Mouse (Mus musculus): Measurements from ENCODE around the gene Magi2. TPM values are rescaled to one million over a fixed set of nuclear protein-coding genes. Genes with fewer than 3 reads are reported as not detected.

Gene Magi2
- polyA plus RNA-seq, 1 experiment, result 0.79 TPM

DNA sequence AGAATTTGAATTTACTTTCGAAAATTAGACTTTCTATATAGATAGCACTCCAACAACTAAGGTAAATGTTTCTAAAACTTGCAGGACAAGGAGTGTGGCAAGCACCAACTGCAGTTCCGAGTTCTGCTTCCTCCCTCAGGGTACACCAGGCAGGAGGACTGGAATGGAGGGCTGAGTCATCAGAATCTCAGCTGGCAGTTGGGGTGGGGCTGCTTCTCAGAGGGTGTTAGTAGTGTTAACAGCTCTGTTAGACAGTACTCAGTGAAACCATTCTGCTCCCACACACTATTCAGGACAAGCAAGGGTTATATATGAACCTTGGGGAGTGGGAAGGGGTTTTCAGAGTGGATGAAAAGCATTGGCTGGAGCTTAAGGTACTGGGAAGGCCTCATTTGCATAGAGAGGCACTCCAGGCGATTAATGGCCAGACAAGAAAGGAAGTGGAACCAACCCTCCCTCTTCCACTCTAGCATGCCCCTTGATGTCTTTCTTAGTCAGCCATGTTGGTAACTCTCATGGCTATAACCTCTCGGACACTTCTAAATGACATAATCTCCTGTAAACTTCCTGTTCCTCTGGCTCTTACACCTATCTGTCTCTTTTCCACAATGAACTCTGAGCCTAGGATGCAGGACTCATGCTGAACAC is 1402.2 kb downstream of the Magi2 start:
- Histone ChIP-seq H3K4me3 (ENCODE audit: extremely low read depth, insufficient read depth, insufficient read length) (no peak overlapping the region), H3K27me3 (ENCODE audit: control insufficient read depth, insufficient read depth, low read length) (no peaks in the 10 kb centered on the region), H3K27ac (ENCODE audit: insufficient read depth, low read length) (no peak overlapping the region), H3K4me1 (ENCODE audit: control insufficient read depth, insufficient read depth, insufficient read length) (no peaks in the 10 kb centered on the region), H3K36me3 (ENCODE audit: control insufficient read depth, insufficient read depth, low read length) (no peaks in the 10 kb centered on the region)
- TF ChIP-seq CTCF (IDR thresholded peaks at IDR 0.05; ENCODE audit: extremely low read depth, insufficient read depth, insufficient read length, insufficient replicate concordance) (no peak), POLR2A (IDR thresholded peaks at IDR 0.05; ENCODE audit: low read depth, low read length) (no peak)
- 63% methylated on average over 4 of the region's 4 CpGs for WGBS
- no peak for DNase-seq (ENCODE audit: low read depth in 1 of 2, low spot score in 2 of 2)

DNA sequence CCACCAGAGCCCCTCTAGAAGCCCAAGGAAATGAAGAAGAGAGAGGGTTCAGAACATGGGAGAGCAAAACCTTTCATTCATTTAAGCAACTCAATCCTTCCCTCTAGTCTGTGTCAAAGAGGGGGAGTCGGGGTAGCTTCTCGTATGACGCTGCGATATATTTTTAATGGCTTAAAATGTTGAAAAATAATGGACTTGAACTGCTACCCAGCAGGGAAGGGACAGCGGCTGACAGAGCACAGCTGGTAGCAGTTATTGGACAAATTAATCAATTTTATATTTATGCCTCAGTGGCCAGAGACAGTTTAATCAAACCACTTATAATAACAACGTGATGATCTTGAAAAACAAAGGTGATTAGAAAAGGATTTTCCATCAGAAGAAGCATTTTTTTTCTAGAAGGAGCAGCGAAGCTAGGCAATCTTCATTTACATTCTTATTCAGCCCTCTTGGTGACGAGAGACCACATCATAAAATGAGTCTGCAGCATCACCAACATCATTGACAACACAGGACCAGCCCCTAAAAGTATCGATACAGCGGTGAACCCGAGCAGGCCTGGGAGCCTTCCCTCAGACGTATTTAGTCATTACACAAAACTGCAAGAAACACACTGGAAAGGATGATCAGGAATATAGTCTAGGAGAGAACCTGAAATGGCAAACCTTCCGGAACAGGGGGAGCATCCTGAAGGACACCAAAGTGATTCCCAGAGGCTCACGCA is 1407.4 kb downstream of the Magi2 start:
- Histone ChIP-seq H3K27ac (ENCODE audit: insufficient read depth, low read length) (no peak overlapping the region), H3K4me1 (ENCODE audit: control insufficient read depth, insufficient read depth, insufficient read length) (no peaks in the 10 kb centered on the region), H3K27me3 (ENCODE audit: control insufficient read depth, insufficient read depth, low read length) (no peaks in the 10 kb centered on the region), H3K36me3 (ENCODE audit: control insufficient read depth, insufficient read depth, low read length) (no peaks in the 10 kb centered on the region), H3K4me3 (ENCODE audit: extremely low read depth, insufficient read depth, insufficient read length) (no peak overlapping the region)
- WGBS, result 88% methylated on average over 14 of the region's 14 CpGs
- DNase-seq (ENCODE audit: low read depth in 1 of 2, low spot score in 2 of 2), result no peak
- TF ChIP-seq CTCF (IDR thresholded peaks at IDR 0.05; ENCODE audit: extremely low read depth, insufficient read depth, insufficient read length, insufficient replicate concordance), result no peak
- no peak for TF ChIP-seq POLR2A (IDR thresholded peaks at IDR 0.05; ENCODE audit: low read depth, low read length)

DNA sequence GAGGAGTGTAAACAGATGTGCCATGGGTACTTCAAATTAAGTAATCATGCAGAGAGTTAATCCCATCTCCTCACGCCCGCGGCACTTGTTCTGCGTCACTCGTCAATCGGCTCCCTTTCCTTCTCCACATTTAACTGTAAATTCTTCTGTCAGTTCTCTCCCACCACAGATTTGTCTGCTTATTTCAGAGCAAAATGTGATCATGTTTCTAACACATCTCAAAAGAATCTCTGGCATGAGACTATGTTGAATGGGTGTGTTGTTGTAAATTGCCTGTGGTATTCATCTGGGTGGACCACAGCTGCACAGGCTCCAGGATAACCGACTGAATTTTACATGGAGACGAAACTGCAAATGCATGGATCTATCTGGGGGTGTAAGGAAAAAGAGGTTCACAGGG is 1408.0 kb downstream of the Magi2 start:
- no peaks in the 10 kb centered on the region for H3K36me3 ChIP-seq (ENCODE audit: control insufficient read depth, insufficient read depth, low read length)
- TF ChIP-seq POLR2A (IDR thresholded peaks at IDR 0.05; ENCODE audit: low read depth, low read length) (no peak), CTCF (IDR thresholded peaks at IDR 0.05; ENCODE audit: extremely low read depth, insufficient read depth, insufficient read length, insufficient replicate concordance) (no peak)
- DNase-seq (ENCODE audit: low read depth in 1 of 2, low spot score in 2 of 2), result no peak
- H3K27ac ChIP-seq (ENCODE audit: insufficient read depth, low read length), result no peak overlapping the region
- no peaks in the 10 kb centered on the region for H3K27me3 ChIP-seq (ENCODE audit: control insufficient read depth, insufficient read depth, low read length)
- no peaks in the 10 kb centered on the region for H3K4me1 ChIP-seq (ENCODE audit: control insufficient read depth, insufficient read depth, insufficient read length)
- H3K4me3 ChIP-seq (ENCODE audit: extremely low read depth, insufficient read depth, insufficient read length), result no peak overlapping the region
- WGBS, result 88% methylated on average over 8 of the region's 8 CpGs

DNA sequence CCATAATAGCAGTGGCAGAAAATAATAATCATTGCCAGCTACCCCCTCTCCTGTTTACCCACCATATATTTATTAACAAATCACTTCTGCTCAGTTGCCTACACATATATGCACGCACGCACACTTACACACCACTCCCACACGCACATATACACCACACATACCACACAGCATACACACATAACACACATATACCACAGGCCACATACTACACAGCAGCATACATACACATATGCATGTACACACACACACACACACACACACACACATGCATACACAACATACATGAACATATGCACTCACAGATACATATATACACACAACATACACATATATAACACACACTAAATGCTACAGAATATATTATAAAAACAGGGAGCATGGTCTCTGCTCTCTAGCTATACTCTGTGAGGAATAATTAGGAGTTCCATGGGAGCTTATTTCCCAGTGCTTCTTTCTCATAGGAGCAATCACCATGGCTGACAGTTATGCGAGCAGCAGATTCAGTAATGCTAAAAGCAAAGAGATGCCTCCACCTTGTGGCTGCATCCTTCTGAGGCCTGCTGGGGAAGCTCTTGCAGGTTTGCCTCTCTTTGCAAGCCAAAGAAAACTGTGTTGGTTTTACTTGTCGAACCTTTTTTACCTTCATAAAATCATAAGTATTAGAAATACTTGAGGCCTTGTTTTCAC is 1410.6 kb downstream of the Magi2 start:
- Histone ChIP-seq H3K4me3 (ENCODE audit: extremely low read depth, insufficient read depth, insufficient read length) (no peak overlapping the region), H3K36me3 (ENCODE audit: control insufficient read depth, insufficient read depth, low read length) (no peaks in the 10 kb centered on the region), H3K4me1 (ENCODE audit: control insufficient read depth, insufficient read depth, insufficient read length) (no peaks in the 10 kb centered on the region), H3K27me3 (ENCODE audit: control insufficient read depth, insufficient read depth, low read length) (no peaks in the 10 kb centered on the region), H3K27ac (ENCODE audit: insufficient read depth, low read length) (no peak overlapping the region)
- TF ChIP-seq POLR2A (IDR thresholded peaks at IDR 0.05; ENCODE audit: low read depth, low read length) (no peak), CTCF (IDR thresholded peaks at IDR 0.05; ENCODE audit: extremely low read depth, insufficient read depth, insufficient read length, insufficient replicate concordance) (no peak)
- 86% methylated on average over 5 of the region's 5 CpGs for WGBS
- no peak for DNase-seq (ENCODE audit: low read depth in 1 of 2, low spot score in 2 of 2)

DNA sequence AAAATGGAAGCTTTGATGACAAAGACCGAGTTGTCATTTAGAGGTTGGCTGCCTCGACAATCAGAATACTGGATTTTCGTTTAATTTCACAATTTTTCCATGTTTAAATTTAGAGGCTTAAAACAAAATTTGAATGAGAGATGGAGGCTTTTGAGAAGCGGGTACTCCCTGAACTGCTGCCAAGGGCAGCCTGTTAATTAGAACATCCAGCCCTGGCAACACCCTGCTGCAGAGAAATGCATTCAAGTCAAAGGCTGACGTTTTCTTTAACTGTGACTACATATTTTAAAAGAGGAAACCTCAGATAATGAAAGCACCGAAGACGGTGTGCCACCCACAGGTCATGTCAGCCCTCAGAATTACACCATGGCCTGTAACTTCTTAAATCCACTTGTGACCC is 1415.4 kb downstream of the Magi2 start:
- no peak for DNase-seq (ENCODE audit: low read depth in 1 of 2, low spot score in 2 of 2)
- Histone ChIP-seq H3K27me3 (ENCODE audit: control insufficient read depth, insufficient read depth, low read length) (no peaks in the 10 kb centered on the region), H3K27ac (ENCODE audit: insufficient read depth, low read length) (no peak overlapping the region), H3K4me1 (ENCODE audit: control insufficient read depth, insufficient read depth, insufficient read length) (no peaks in the 10 kb centered on the region), H3K4me3 (ENCODE audit: extremely low read depth, insufficient read depth, insufficient read length) (no peak overlapping the region), H3K36me3 (ENCODE audit: control insufficient read depth, insufficient read depth, low read length) (no peaks in the 10 kb centered on the region)
- WGBS, result 57% methylated on average over 7 of the region's 7 CpGs
- TF ChIP-seq POLR2A (IDR thresholded peaks at IDR 0.05; ENCODE audit: low read depth, low read length), result no peak

DNA sequence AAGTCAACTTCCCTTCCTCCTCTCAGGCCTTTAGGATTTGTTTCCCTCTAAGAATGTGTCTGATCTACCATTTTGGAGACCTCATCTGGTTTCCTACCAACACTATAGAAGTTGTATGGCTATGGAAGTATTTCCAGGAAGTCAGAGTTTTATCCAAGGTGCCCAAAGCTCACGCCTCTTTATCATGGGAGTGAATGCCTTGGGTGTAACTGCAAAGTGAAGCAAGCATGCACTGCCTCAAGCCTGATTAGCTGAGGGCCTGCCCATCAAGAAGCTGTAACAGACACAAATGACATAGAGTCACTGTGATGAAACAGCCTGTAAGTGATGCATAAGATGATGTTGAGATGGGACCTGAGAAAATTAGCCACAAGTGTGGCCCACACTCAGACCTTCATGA is 1416.9 kb downstream of the Magi2 start:
- 90% methylated on average over 1 of the region's 1 CpGs for WGBS
- Histone ChIP-seq H3K36me3 (ENCODE audit: control insufficient read depth, insufficient read depth, low read length) (no peaks in the 10 kb centered on the region), H3K4me3 (ENCODE audit: extremely low read depth, insufficient read depth, insufficient read length) (no peak overlapping the region), H3K4me1 (ENCODE audit: control insufficient read depth, insufficient read depth, insufficient read length) (no peaks in the 10 kb centered on the region), H3K27me3 (ENCODE audit: control insufficient read depth, insufficient read depth, low read length) (no peaks in the 10 kb centered on the region), H3K27ac (ENCODE audit: insufficient read depth, low read length) (no peak overlapping the region)
- TF ChIP-seq CTCF (IDR thresholded peaks at IDR 0.05; ENCODE audit: extremely low read depth, insufficient read depth, insufficient read length, insufficient replicate concordance), result no peak
- TF ChIP-seq POLR2A (IDR thresholded peaks at IDR 0.05; ENCODE audit: low read depth, low read length), result no peak
- DNase-seq (ENCODE audit: low read depth in 1 of 2, low spot score in 2 of 2), result no peak

DNA sequence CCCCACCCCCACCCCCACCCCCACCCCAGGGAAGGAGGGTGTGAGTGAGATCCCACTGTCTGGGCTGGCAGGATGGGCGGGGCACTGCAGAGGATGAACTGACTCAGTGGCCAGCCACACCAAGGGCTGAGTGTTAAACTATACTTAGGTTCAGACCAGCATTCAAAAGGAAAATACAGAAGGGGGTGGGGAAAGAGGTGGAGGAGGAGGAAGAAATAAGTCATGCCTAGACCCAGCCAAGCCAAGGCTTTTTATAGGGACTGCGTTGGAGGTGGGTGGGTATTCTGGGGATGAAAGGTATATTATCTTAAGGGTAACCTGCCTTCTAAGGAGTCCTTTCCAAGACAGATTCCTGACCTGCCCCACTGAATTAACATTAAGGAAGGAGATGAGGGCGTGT is 1420.1 kb downstream of the Magi2 start:
- H3K4me3 ChIP-seq (ENCODE audit: extremely low read depth, insufficient read depth, insufficient read length), result no peak overlapping the region
- H3K4me1 ChIP-seq (ENCODE audit: control insufficient read depth, insufficient read depth, insufficient read length), result no peaks in the 10 kb centered on the region
- H3K36me3 ChIP-seq (ENCODE audit: control insufficient read depth, insufficient read depth, low read length), result no peaks in the 10 kb centered on the region
- 83% methylated on average over 3 of the region's 3 CpGs for WGBS
- TF ChIP-seq POLR2A (IDR thresholded peaks at IDR 0.05; ENCODE audit: low read depth, low read length), result no peak
- TF ChIP-seq CTCF (IDR thresholded peaks at IDR 0.05; ENCODE audit: extremely low read depth, insufficient read depth, insufficient read length, insufficient replicate concordance), result no peak
- DNase-seq (ENCODE audit: low read depth in 1 of 2, low spot score in 2 of 2), result no peak
- H3K27me3 ChIP-seq (ENCODE audit: control insufficient read depth, insufficient read depth, low read length), result no peaks in the 10 kb centered on the region
- no peak overlapping the region for H3K27ac ChIP-seq (ENCODE audit: insufficient read depth, low read length)
